Mouse (Mus musculus): ENCODE measurements at regions not wholly inside any gene's neighbourhood (a gene's known extent, or its start where the extent isn't known, plus 50 kb on each side); places are given as distances from the start of the nearest gene placed in this dataset.

DNA sequence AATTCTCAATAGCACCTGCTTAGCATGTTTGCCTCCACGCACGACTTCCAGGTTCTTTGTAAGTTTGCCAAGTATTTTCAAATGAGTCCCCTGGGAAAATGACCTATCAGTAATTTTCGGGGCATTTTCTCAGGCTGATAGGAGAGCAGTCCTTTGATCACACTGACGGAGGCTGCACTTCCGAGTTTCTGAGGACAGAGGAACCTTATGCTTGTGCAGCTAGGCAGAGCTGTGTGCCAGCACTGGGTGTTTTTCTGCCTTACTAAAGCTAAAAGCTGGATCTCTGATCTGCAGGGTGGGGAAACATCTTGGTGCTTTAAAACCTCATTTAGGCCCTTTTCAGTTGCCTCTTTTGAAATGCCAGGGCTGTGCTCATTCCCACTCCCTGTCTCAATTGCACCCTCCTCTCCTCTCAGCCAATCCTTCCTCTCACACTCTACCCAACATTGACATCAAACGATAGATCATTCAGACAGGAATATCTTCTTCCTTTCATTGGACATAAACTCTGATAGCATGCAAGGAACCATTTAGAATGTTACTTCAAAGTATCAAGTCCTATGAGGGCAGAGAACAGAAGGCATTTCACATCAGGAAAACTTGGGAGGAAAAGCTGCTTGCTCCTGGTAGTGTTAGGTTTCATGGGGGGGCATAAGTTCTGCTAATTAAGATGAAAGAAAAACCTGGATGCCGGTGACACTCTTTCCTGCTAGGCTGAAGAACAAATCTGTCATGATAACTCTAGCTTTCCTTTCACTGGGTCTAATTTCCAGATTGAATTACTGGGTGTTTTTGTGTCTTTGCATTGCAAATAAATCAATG lies 95.3 kb downstream of the Lurap1l start:
- Histone ChIP-seq H3K9me3 (peaks cover 5% of the 10 kb centered on the region), H3K4me1 (peaks cover 4% of the 10 kb centered on the region; the same call in 1 of the 2 replicates), H3K4me3 (no peak overlapping the region), H3K27me3 (ENCODE audit: poor library complexity, severe bottlenecking) (no peaks in the 10 kb centered on the region), H3K27ac (no peak overlapping the region), H3K36me3 (replicated peaks) (no peaks in the 10 kb centered on the region)
- DNase-seq (ENCODE audit: extremely low spot score, low spot score), result no peak
- WGBS, result 63% methylated on average over 7 of the region's 7 CpGs

DNA sequence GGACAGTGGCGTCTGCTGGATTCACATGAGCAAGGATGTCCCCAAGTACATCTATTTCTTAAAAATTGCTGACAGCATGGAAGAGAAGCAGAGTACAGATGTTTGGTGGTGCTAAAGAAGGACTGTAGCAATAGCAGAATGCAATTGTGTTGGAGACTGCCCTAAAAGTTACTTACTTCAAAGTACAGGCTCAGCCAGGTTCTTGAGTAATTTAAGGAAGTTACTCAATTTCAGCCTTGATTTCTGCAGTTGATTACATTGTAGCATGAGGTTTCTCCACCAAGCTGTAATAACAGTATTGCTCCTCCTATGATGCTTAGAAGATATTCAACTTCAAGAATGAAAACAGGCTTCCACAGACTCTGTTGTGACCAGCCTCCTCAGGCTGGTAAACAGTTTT lies 96.1 kb downstream of the Lurap1l start:
- no peaks in the 10 kb centered on the region for H3K27me3 ChIP-seq (ENCODE audit: poor library complexity, severe bottlenecking)
- no peaks in the 10 kb centered on the region for H3K9me3 ChIP-seq
- WGBS, result 94% methylated on average over 1 of the region's 1 CpGs
- no peak for DNase-seq (ENCODE audit: extremely low spot score, low spot score)
- no peaks in the 10 kb centered on the region for H3K36me3 ChIP-seq (replicated peaks)
- no peak overlapping the region for H3K27ac ChIP-seq
- H3K4me3 ChIP-seq, result no peak overlapping the region
- peaks cover 4% of the 10 kb centered on the region; the same call in 1 of the 2 replicates for H3K4me1 ChIP-seq

DNA sequence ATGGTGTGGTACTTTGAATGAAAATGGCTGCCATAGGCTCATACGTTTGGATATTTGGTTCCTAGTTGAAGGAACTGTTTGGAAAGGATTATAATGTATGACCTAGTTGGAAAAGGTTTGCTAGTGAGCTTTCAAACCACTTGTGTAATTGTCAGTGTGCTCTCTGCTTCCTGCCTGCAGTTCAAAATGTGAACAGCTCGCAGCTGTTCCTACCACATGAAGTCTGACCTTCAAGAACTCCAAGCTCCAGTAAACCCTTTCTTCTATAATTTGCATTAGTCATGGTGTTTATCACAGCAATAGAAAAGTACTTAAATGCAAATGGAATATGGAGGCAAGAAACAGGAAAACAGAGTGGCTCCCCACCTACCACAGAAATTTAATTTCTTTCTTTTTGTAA lies 111.4 kb downstream of the Lurap1l start:
- Histone ChIP-seq H3K36me3 (replicated peaks) (no peaks in the 10 kb centered on the region), H3K27ac (no peak overlapping the region), H3K27me3 (ENCODE audit: poor library complexity, severe bottlenecking) (no peaks in the 10 kb centered on the region), H3K4me1 (no peaks in the 10 kb centered on the region), H3K9me3 (no peaks in the 10 kb centered on the region), H3K4me3 (no peak overlapping the region)
- DNase-seq (ENCODE audit: extremely low spot score, low spot score), result no peak
- 75% methylated on average over 2 of the region's 2 CpGs for WGBS

DNA sequence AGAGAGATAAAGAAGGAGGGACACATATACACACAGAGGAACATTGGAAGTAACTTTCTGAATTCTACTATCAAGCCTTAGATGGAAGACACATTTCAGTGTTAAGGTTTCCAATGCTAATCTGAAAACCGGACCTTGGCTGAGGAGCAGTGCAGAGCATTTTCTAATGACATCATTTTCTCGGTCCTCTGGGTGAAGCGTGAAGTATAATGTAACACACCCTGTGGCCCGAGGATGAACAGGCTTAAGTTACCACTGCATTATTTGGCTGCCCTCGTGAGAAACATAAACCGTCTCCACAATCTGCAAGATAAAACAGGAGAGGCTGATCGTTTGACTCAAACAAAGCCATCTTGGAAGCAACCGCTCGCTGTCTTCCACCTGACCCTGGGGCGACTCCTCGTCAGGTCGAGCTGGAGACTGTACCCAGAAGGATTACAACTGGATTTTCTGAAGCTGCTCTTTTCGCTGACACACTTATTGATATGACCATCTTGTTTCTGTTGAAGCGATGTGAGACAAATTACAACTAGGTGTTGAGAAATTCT lies 113.1 kb downstream of the Lurap1l start:
- Histone ChIP-seq H3K4me3 (no peak overlapping the region), H3K27me3 (ENCODE audit: poor library complexity, severe bottlenecking) (no peaks in the 10 kb centered on the region), H3K4me1 (no peaks in the 10 kb centered on the region), H3K27ac (no peak overlapping the region), H3K9me3 (no peaks in the 10 kb centered on the region), H3K36me3 (replicated peaks) (no peaks in the 10 kb centered on the region)
- no peak for DNase-seq (ENCODE audit: extremely low spot score, low spot score)
- 78% methylated on average over 14 of the region's 14 CpGs for WGBS

DNA sequence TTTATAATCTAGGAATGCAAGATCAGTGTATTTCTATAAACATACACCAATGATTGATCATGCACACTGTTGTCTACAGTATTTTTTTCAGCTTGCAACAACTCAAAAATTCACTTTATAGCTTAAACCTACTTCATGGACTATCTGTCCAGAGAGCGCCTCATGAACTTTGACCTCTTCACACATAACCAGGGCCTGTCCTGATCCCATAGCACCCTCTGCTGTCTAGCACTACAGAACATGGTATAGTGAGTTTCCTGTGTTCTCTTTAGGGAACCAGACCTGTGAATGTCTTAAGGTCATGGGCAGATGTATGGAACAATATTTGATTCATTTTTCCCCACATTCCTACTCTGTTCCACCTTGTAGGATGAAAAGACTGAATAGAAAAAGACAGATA lies 117.1 kb downstream of the Lurap1l start:
- WGBS, result 88% methylated on average over 1 of the region's 1 CpGs
- Histone ChIP-seq H3K4me3 (no peak overlapping the region), H3K9me3 (no peaks in the 10 kb centered on the region), H3K27me3 (ENCODE audit: poor library complexity, severe bottlenecking) (no peaks in the 10 kb centered on the region), H3K4me1 (no peaks in the 10 kb centered on the region), H3K27ac (no peak overlapping the region), H3K36me3 (replicated peaks) (no peaks in the 10 kb centered on the region)
- DNase-seq (ENCODE audit: extremely low spot score, low spot score), result no peak

DNA sequence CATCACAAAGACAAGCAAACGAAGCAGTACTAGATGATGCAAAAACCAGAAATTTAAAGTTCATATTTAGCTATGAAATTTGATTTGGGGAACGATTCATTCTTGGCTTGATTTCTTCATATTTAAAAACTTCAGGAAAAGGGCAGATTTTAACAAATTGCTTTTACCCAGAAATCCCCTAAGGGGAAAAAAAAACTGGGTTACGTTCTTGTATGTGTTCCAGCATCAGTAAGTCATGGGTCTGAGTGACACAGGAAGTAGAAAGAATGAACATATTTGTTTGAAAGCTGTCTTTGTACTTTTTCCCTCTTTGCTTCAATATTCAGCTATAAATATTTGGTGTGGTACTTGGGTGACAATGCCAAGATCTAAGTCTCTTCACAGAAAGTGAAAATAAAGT lies 120.2 kb downstream of the Lurap1l start:
- no peak overlapping the region for H3K27ac ChIP-seq
- WGBS, result 88% methylated on average over 3 of the region's 3 CpGs

DNA sequence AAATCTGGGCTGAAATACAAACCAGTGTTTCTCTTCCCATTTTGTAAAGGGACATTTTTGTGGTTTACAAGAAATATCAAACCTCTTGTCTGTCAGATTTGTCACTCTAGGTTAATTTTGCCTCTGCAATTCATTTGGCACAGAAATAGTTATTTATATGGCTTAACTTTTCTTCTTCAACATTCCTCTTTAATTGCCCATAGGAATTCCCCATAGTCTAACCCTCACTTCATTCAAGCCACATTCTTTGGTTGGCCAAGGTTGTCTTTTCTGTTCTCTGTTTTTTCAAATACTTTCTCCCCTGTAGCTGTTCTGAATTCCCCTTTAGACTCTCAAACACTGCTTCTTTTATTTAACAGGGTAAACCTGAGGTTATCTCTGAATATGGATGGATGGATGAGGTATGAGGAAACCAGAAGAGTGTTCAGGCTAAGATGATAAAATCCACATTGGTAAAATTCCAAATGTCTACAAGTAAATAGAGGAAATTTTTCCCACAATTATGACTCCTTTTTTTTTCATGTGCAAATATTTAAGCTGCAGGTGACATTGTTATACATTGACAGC lies 127.0 kb downstream of the Lurap1l start:
- no peaks in the 10 kb centered on the region for H3K36me3 ChIP-seq (replicated peaks)
- no peaks in the 10 kb centered on the region for H3K4me1 ChIP-seq

More for the DNA sequence above, 120.2 kb downstream of the Lurap1l start:
- H3K4me1 ChIP-seq, result no peaks in the 10 kb centered on the region
- H3K27me3 ChIP-seq (ENCODE audit: poor library complexity, severe bottlenecking), result no peaks in the 10 kb centered on the region
- no peaks in the 10 kb centered on the region for H3K9me3 ChIP-seq
- DNase-seq (ENCODE audit: extremely low spot score, low spot score), result no peak
- no peaks in the 10 kb centered on the region for H3K36me3 ChIP-seq (replicated peaks)
- no peak overlapping the region for H3K4me3 ChIP-seq

DNA sequence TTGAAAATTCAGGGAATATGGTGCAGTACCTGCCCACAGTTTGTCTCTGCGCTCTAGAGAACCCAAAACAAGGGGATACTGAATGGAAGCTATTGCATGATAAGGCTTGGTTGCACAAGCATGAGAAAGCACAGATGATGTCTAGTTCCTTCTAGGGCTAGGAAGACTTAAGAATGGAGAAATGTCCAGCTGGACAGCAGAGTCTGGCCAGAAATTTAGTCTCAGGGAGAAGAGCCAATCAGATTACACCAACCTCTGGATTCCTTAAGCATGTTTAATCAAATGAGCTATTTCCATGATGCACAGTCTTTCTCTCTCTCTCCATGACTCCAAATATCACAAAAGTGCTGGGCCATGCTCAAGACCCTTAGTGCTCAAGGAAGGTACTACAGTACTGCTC lies 147.8 kb downstream of the Lurap1l start:
- H3K9me3 ChIP-seq, result no peaks in the 10 kb centered on the region

More for the DNA sequence above, 127.0 kb downstream of the Lurap1l start:
- H3K9me3 ChIP-seq, result no peaks in the 10 kb centered on the region
- no peak overlapping the region for H3K4me3 ChIP-seq
- H3K27ac ChIP-seq, result no peak overlapping the region
- H3K27me3 ChIP-seq (ENCODE audit: poor library complexity, severe bottlenecking), result no peaks in the 10 kb centered on the region
- no peak for DNase-seq (ENCODE audit: extremely low spot score, low spot score)

DNA sequence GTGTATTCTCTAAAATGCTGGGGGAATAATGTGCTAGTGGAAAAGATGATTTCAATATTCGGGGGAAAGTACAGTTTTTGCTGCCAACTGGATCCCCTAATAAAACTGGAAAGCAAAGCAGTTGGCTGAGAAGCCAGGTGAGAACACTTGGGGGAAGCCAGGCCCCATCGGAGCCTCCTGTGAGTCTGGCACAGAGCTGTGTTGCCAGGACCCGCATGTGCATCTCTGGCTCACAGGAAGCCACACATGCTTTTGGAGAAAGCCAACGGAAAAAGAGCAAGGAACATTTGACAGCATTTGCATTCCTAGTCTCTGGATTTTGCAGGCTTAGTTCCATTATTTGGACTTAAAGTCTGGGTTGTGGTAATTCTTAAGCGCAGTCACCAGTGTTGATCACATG lies 148.4 kb downstream of the Lurap1l start:
- no peak for DNase-seq (ENCODE audit: extremely low spot score, low spot score)
- 92% methylated on average over 5 of the region's 5 CpGs for WGBS
- no peaks in the 10 kb centered on the region for H3K27me3 ChIP-seq (ENCODE audit: poor library complexity, severe bottlenecking)
- H3K36me3 ChIP-seq (replicated peaks), result no peaks in the 10 kb centered on the region
- no peaks in the 10 kb centered on the region for H3K4me1 ChIP-seq
- H3K27ac ChIP-seq, result no peak overlapping the region
- no peaks in the 10 kb centered on the region for H3K9me3 ChIP-seq
- H3K4me3 ChIP-seq, result no peak overlapping the region

More for the DNA sequence above, 147.8 kb downstream of the Lurap1l start:
- DNase-seq (ENCODE audit: extremely low spot score, low spot score), result no peak
- Histone ChIP-seq H3K4me3 (no peak overlapping the region), H3K36me3 (replicated peaks) (no peaks in the 10 kb centered on the region), H3K27ac (no peak overlapping the region), H3K4me1 (no peaks in the 10 kb centered on the region), H3K27me3 (ENCODE audit: poor library complexity, severe bottlenecking) (no peaks in the 10 kb centered on the region)
- WGBS, result 90% methylated on average over 1 of the region's 1 CpGs

DNA sequence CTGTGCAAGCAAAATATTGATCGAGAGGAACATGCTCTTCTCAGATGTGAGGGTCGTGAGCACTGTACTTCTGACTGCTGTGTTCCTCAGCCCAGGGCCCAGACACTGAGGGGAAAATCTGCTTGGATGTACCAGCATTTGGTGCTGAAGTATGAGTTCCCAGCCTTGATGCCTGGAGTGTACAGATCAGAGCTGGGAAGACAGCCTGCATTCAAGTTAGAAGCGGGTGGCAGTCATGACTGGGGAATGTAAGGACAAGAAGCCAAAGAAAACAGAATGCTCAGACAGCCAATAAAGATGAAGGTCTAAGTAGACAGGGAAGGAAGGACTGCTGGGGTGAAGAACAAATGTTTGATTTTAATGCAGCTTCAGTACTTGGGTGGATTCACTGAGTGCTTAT lies 148.9 kb downstream of the Lurap1l start:
- WGBS, result 91% methylated on average over 3 of the region's 3 CpGs
- H3K4me1 ChIP-seq, result no peaks in the 10 kb centered on the region
- no peaks in the 10 kb centered on the region for H3K36me3 ChIP-seq (replicated peaks)
- H3K27ac ChIP-seq, result no peak overlapping the region
- H3K9me3 ChIP-seq, result no peaks in the 10 kb centered on the region
- DNase-seq (ENCODE audit: extremely low spot score, low spot score), result no peak
- H3K4me3 ChIP-seq, result no peak overlapping the region
- H3K27me3 ChIP-seq (ENCODE audit: poor library complexity, severe bottlenecking), result no peaks in the 10 kb centered on the region

DNA sequence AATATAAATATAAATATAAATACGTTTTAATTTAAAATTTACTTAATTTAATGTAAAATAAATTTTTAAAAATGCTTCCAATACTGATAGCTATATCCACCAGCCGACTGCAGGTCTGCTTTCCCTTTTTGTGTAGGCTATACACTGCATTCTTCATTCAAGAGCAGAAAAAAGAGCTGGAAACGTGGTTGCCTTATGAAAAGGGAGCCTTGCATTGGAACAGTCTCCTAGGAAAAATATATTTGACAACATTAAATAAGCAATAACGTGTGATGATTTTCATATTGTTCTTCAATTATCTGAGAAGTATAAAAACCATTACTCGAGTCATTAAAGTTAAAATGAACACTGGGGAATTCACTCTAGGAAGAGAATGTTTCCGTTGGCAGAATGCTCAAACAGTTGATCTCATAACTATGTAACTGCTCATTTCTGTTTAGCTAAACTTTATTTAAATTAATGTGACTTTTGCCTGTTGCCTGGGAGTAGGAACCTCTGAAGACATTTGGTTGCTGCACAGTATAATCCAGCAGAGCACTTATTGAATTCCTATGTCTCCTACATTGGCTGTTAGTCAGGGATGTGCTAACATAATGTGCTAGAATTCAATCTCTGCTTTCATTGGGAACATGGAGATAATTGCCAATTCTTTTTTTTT lies 172.0 kb downstream of the Lurap1l start:
- DNase-seq (ENCODE audit: extremely low spot score, low spot score), result no peak
- WGBS, result 81% methylated on average over 6 of the region's 6 CpGs
- no peaks in the 10 kb centered on the region for H3K9me3 ChIP-seq
- no peaks in the 10 kb centered on the region for H3K4me1 ChIP-seq
- H3K36me3 ChIP-seq (replicated peaks), result no peaks in the 10 kb centered on the region
- no peaks in the 10 kb centered on the region for H3K27me3 ChIP-seq (ENCODE audit: poor library complexity, severe bottlenecking)
- no peak overlapping the region for H3K4me3 ChIP-seq
- H3K27ac ChIP-seq, result no peak overlapping the region

DNA sequence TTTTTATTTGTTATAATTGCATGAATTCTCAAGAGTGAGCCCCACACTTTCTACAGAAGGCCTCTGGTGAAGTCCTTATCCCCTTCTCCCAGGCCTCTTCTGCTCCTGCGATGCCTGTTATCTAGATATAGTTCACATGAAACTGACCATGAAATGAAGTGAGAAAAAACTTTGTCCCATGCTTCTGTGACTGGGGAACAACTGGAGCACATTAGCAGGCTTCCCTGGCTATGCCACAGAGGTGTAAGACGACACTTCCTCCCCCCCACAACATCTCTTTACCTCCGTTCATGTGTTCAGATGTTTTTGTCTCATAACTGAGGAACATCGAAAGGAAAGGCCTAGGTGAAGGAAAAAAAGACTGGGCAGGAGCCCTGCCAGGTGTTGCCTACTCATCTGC lies 174.7 kb downstream of the Lurap1l start:
- no peaks in the 10 kb centered on the region for H3K27me3 ChIP-seq (ENCODE audit: poor library complexity, severe bottlenecking)
- no peaks in the 10 kb centered on the region for H3K4me1 ChIP-seq
- no peaks in the 10 kb centered on the region for H3K9me3 ChIP-seq
- WGBS, result 54% methylated on average over 4 of the region's 4 CpGs
- H3K27ac ChIP-seq, result no peak overlapping the region
- no peak for DNase-seq (ENCODE audit: extremely low spot score, low spot score)
- H3K36me3 ChIP-seq (replicated peaks), result no peaks in the 10 kb centered on the region
- no peak overlapping the region for H3K4me3 ChIP-seq

DNA sequence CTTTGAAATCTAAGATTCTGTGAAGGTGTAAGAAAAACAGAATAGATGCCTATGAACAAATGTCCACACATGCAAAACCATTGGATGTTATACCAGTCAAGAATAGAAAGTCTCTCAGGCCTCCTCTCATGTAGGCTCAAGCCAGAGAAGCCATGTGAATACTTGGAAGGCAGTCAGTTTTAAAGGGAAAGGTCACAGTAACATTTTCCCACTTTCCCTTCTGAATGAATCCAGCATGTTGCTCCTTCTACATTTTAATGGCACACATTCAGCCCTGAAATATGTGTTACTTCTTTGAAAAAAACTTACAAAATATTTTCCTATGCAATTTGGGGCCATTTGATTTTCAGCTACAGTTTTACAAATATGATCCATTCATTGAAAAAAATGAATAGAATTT lies 186.1 kb downstream of the Lurap1l start:
- no peak for DNase-seq (ENCODE audit: extremely low spot score, low spot score)
- H3K4me3 ChIP-seq, result no peak overlapping the region
- H3K27me3 ChIP-seq (ENCODE audit: poor library complexity, severe bottlenecking), result no peaks in the 10 kb centered on the region
- H3K9me3 ChIP-seq, result no peaks in the 10 kb centered on the region
- no peaks in the 10 kb centered on the region for H3K36me3 ChIP-seq (replicated peaks)
- no peaks in the 10 kb centered on the region for H3K4me1 ChIP-seq
- H3K27ac ChIP-seq, result no peak overlapping the region
